Mouse (Mus musculus) G1E (cell line): ENCODE results near the gene Atp1b3. TPM values are rescaled to one million over a fixed set of nuclear protein-coding genes. Genes with fewer than 3 reads are reported as not detected.
"Not testable (repeated sequence)": the region's sequence is repeated elsewhere in the genome, so short reads cannot be mapped to it uniquely, and the experiment has no call there.

Source experiments
- ATAC-seq: 2 replicates; pipeline ENCODE4 v1.8.0; 2016; ENCODE audit warnings: mild to moderate bottlenecking; ENCODE audit not compliant: insufficient number of reproducible peaks, poor library complexity, low FRiP score, severe bottlenecking; ENCODE audit errors: extremely low read depth
- DNase-seq: peaks from one replicate; pipeline ENCODE4 v3.0.0; 2012; ENCODE audit warnings: low spot score
- H3K27me3 ChIP-seq: 2 replicates; pipeline ENCODE4 v1.6.1; 2012; ENCODE audit warnings: mild to moderate bottlenecking, low read length, inconsistent platforms; ENCODE audit not compliant: insufficient read depth
- H3K36me3 ChIP-seq: replicated peaks from 2 replicates; pipeline ENCODE3; 2012; ENCODE audit warnings: mild to moderate bottlenecking, inconsistent platforms
- H3K4me1 ChIP-seq: 2 replicates; pipeline ENCODE4 v1.6.1; 2012; ENCODE audit warnings: low read depth, low read length, inconsistent platforms, mixed read lengths; ENCODE audit not compliant: insufficient read depth
- H3K4me3 ChIP-seq: 2 replicates; pipeline ENCODE4 v1.5.1; 2012; ENCODE audit warnings: low read depth, mild to moderate bottlenecking, inconsistent platforms, low read length, moderate library complexity, mixed read lengths
- H3K9me3 ChIP-seq: replicated peaks from 2 replicates; pipeline ENCODE4 v1.6.1; 2012; ENCODE audit warnings: inconsistent platforms
- CTCF ChIP-seq: IDR thresholded peaks from 2 replicates; pipeline ENCODE4 v1.5.1; 2012; ENCODE audit warnings: low read depth, low read length, inconsistent platforms, mixed read lengths
- GATA1 ChIP-seq: IDR thresholded peaks from 2 replicates; pipeline ENCODE4 v1.6.1; 2012; ENCODE audit warnings: borderline replicate concordance, low read length, inconsistent platforms, mixed read lengths
- GATA2 ChIP-seq: IDR thresholded peaks from 2 replicates; pipeline ENCODE4 v1.6.1; 2012; ENCODE audit warnings: low read depth, low read length, inconsistent platforms, borderline replicate concordance
- POLR2AphosphoS5 ChIP-seq: IDR thresholded peaks from 2 replicates; pipeline ENCODE4 v1.6.1; 2012; ENCODE audit warnings: low read depth, low read length, inconsistent platforms; ENCODE audit not compliant: insufficient replicate concordance
- TAL1 ChIP-seq: conservative IDR thresholded peaks from 2 replicates; pipeline ENCODE4 v1.6.1; 2012; ENCODE audit warnings: low read depth, low read length, inconsistent platforms, mixed read lengths
- polyA plus RNA-seq: library from polyadenylated mRNA; stranded (reverse); fragments of >175 nt; gene quantifications from 2 replicates; pipeline ENCODE4 v1.2.3, GENCODE M21; 2012
- total RNA-seq, 2 experiments: library from RNA; stranded (forward) in 1 of 2; stranded (reverse) in 1 of 2; fragments of 200-1000 nt in 1 of 2; fragments of >200 nt in 1 of 2; fragmentation: Nextera tagmentation in 1 of 2; gene quantifications; 2 replicates each; pipeline ENCODE4 v1.2.3; 2014 to 2017

Gene Atp1b3
- total RNA-seq (2014; fragmentation: Nextera tagmentation) (79.5 and 86.8 TPM in 2 replicates), total RNA-seq (2017) (73.4 and 77.8 TPM in 2 replicates), polyA plus RNA-seq (89.3 and 107 TPM in 2 replicates)

- Histone ChIP-seq H3K4me3 (peak within 1 kb of the TSS; percentile 81), H3K9me3 (peaks cover 3% of the 10 kb centered on the region; the same call in 1 of the 2 replicates), H3K36me3 (peaks cover 17% of the 10 kb centered on the region), H3K27me3 (no peaks in the 10 kb centered on the region), H3K4me1 (peaks cover 29% of the 10 kb centered on the region)
- peak; percentile 72 for ATAC-seq
- peak; percentile 98 for DNase-seq
- TF ChIP-seq GATA1 (no peak), POLR2AphosphoS5 (no peak), GATA2 (no peak), TAL1 (no peak), CTCF (no peak)
These were observed at the start of gene Atp1b3 for GRCm38 (mm10) chr9:96364141-96364838. TSS of gene Atp1b3 (minus strand) at chr9:96364442.

- no peak for DNase-seq
- TF ChIP-seq GATA1 (no peak), TAL1 (no peak), GATA2 (no peak), POLR2AphosphoS5 (no peak)
- no peak for ATAC-seq
These were observed 48.7 kb upstream of the Atp1b3 start for GRCm38 (mm10) chr9:96412821-96413405.

GRCm38 (mm10) chr9:96404312-96404711 lies 40.1 kb upstream of the Atp1b3 start:
- Histone ChIP-seq H3K27me3 (peaks cover 12% of the 10 kb centered on the region), H3K4me1 (peaks cover 3% of the 10 kb centered on the region), H3K9me3 (no peaks in the 10 kb centered on the region), H3K36me3 (no peaks in the 10 kb centered on the region), H3K4me3 (no peak overlapping the region)
- no peak for ATAC-seq
- no peak for DNase-seq
- no peak for TF ChIP-seq CTCF
- TF ChIP-seq GATA1, result no peak
- no peak for TF ChIP-seq POLR2AphosphoS5
- TF ChIP-seq TAL1, result no peak
- TF ChIP-seq GATA2, result no peak

More at GRCm38 (mm10) chr9:96412821-96413405, 48.7 kb upstream of the Atp1b3 start:
- Histone ChIP-seq H3K4me1 (no peaks in the 10 kb centered on the region), H3K4me3 (no peak overlapping the region), H3K9me3 (no peaks in the 10 kb centered on the region), H3K36me3 (no peaks in the 10 kb centered on the region), H3K27me3 (peaks cover 16% of the 10 kb centered on the region; the same call in 1 of the 2 replicates)

GRCm38 (mm10) chr9:96399916-96400315 lies 35.7 kb upstream of the Atp1b3 start:
- not testable (repeated sequence) for H3K4me3 ChIP-seq, H3K36me3 ChIP-seq, ATAC-seq

GRCm38 (mm10) chr9:96399425-96399878 lies 35.2 kb upstream of the Atp1b3 start:
- H3K9me3 ChIP-seq, result no peaks in the 10 kb centered on the region

More at GRCm38 (mm10) chr9:96399916-96400315, 35.7 kb upstream of the Atp1b3 start:
- not testable (repeated sequence) for H3K27me3 ChIP-seq, H3K9me3 ChIP-seq, DNase-seq
- peaks cover 22% of the 10 kb centered on the region for H3K4me1 ChIP-seq

GRCm38 (mm10) chr9:96398614-96399013 lies 34.4 kb upstream of the Atp1b3 start:
- Histone ChIP-seq H3K27me3 (peaks cover 14% of the 10 kb centered on the region; the same call in 1 of the 2 replicates), H3K9me3 (no peaks in the 10 kb centered on the region), H3K4me1 (peaks cover 28% of the 10 kb centered on the region), H3K4me3 (no peak overlapping the region), H3K36me3 (no peaks in the 10 kb centered on the region)
- DNase-seq (no peak), ATAC-seq (no peak)
- TF ChIP-seq GATA1 (no peak), TAL1 (no peak), POLR2AphosphoS5 (no peak), GATA2 (no peak), CTCF (no peak)

More at GRCm38 (mm10) chr9:96399425-96399878, 35.2 kb upstream of the Atp1b3 start:
- ATAC-seq (peak; percentile 68), DNase-seq (peak; percentile 20)
- peaks cover 14% of the 10 kb centered on the region for H3K27me3 ChIP-seq
- TF ChIP-seq GATA2 (no peak), POLR2AphosphoS5 (no peak), TAL1 (no peak), GATA1 (no peak), CTCF (no peak)
- no peak overlapping the region for H3K4me3 ChIP-seq
- no peaks in the 10 kb centered on the region for H3K36me3 ChIP-seq
- peaks cover 26% of the 10 kb centered on the region for H3K4me1 ChIP-seq
